Mouse (Mus musculus) lung, postnatal 0 days (tissue): Measurements from ENCODE around the gene Isca1.

ENCODE experiments used
- CTCF ChIP-seq: IDR thresholded peaks from 2 replicates; pipeline ENCODE4 v1.5.1; 2016; ENCODE audit warnings: antibody characterized with exemption, mild to moderate bottlenecking
- EP300 ChIP-seq: IDR thresholded peaks from 2 replicates; pipeline ENCODE4 v1.6.1; 2016; ENCODE audit warnings: antibody characterized with exemption, mild to moderate bottlenecking, control low read depth

- TF ChIP-seq CTCF (peak; percentile 60), EP300 (no peak)
Observed at GRCm38 (mm10) chr13:59741697-59742096, 27.9 kb downstream of the Isca1 start.
